Mouse (Mus musculus): ENCODE data around the gene Gm14692. TPM values are rescaled to one million over a fixed set of nuclear protein-coding genes. Genes with fewer than 3 reads are reported as not detected.
"Not testable (repeated sequence)": the region's sequence is repeated elsewhere in the genome, so short reads cannot be mapped to it uniquely, and the experiment has no call there.

The Gm14692 gene
- total RNA-seq (2014; rRNA removed) = not detected in 2 replicates
- not detected in 2 replicates for polyA plus RNA-seq (2015; fragmentation: Nextera tagmentation; extraction: Ambion mirVana)

DNA sequence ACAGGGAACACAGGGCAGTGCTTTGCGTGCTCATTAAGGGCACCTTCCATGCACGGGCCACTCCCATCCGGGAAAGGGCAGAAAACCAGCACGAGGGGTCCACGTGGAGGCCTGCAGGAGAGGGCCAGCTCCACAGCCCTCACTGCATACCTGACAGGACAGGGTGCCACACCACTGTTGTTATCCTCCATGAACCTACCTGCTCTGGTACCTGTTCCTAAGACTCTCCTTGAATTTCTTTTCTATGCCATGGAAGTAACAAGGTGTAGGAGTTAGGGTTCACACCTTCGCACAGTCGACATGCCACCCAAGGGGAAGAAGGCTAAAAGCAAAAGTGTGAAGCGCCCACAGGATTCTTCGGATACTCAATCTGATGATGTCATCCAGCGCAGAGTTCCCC lies at the start of gene Gm14692:
Gene Gm14692, plus strand, starts transcription at position 301 of the 400 bp plus-strand sequence.
- 93% methylated on average over 4 of the region's 10 CpGs for WGBS
- H3K4me1 ChIP-seq (ENCODE audit: insufficient read depth); H3K4me3 ChIP-seq (ENCODE audit: low read depth, low read length); DNase-seq; H3K27me3 ChIP-seq (ENCODE audit: insufficient read depth, low read length); H3K4me2 ChIP-seq (ENCODE audit: low read depth); H3K27ac ChIP-seq (ENCODE audit: low read depth, low read length); H3K9ac ChIP-seq; H3K9me3 ChIP-seq (ENCODE audit: low read length); ATAC-seq; H3K36me3 ChIP-seq (ENCODE audit: insufficient read depth): not testable (repeated sequence)

DNA sequence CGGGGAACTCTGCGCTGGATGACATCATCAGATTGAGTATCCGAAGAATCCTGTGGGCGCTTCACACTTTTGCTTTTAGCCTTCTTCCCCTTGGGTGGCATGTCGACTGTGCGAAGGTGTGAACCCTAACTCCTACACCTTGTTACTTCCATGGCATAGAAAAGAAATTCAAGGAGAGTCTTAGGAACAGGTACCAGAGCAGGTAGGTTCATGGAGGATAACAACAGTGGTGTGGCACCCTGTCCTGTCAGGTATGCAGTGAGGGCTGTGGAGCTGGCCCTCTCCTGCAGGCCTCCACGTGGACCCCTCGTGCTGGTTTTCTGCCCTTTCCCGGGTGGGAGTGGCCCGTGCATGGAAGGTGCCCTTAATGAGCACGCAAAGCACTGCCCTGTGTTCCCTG lies 2.0 kb upstream of the Gm14692 start, which contains the start of gene Gm1140:
Gene Gm1140, minus strand, starts transcription at position 101 of the 400 bp plus-strand sequence.
- H3K4me3 ChIP-seq (ENCODE audit: low read depth, low read length); ATAC-seq; H3K9ac ChIP-seq; H3K27ac ChIP-seq (ENCODE audit: low read depth, low read length); H3K9me3 ChIP-seq (ENCODE audit: low read length); H3K27me3 ChIP-seq (ENCODE audit: insufficient read depth, low read length); H3K4me2 ChIP-seq (ENCODE audit: low read depth); DNase-seq; H3K36me3 ChIP-seq (ENCODE audit: insufficient read depth); H3K4me1 ChIP-seq (ENCODE audit: insufficient read depth): not testable (repeated sequence)
- 81% methylated on average over 3 of the region's 11 CpGs for WGBS

Other genes starting within 250 kb of the Gm14692 start
- not detected in 2 replicates for gene Gm1140, start 2.1 kb upstream of the Gm14692 start, total RNA-seq (2014; rRNA removed)
- not detected in 2 replicates for gene Gm1140, start 2.1 kb upstream of the Gm14692 start, polyA plus RNA-seq (2015; fragmentation: Nextera tagmentation; extraction: Ambion mirVana)
- gene 4933436I01Rik, start 225.8 kb downstream of the Gm14692 start, total RNA-seq (2014; rRNA removed) = not detected in 2 replicates
- gene 4933436I01Rik, start 225.8 kb downstream of the Gm14692 start, polyA plus RNA-seq (2015; fragmentation: Nextera tagmentation; extraction: Ambion mirVana) = not detected in 2 replicates

All from forebrain, postnatal 0 days (tissue).